Mouse (Mus musculus): ENCODE data around the gene Serpina6.
A peak's percentile ranks its signal among the peaks of the same experiment; 100 is the strongest.
"Not testable (repeated sequence)": the region's sequence is repeated elsewhere in the genome, so short reads cannot be mapped to it uniquely, and the experiment has no call there.

Gene Serpina6

DNA sequence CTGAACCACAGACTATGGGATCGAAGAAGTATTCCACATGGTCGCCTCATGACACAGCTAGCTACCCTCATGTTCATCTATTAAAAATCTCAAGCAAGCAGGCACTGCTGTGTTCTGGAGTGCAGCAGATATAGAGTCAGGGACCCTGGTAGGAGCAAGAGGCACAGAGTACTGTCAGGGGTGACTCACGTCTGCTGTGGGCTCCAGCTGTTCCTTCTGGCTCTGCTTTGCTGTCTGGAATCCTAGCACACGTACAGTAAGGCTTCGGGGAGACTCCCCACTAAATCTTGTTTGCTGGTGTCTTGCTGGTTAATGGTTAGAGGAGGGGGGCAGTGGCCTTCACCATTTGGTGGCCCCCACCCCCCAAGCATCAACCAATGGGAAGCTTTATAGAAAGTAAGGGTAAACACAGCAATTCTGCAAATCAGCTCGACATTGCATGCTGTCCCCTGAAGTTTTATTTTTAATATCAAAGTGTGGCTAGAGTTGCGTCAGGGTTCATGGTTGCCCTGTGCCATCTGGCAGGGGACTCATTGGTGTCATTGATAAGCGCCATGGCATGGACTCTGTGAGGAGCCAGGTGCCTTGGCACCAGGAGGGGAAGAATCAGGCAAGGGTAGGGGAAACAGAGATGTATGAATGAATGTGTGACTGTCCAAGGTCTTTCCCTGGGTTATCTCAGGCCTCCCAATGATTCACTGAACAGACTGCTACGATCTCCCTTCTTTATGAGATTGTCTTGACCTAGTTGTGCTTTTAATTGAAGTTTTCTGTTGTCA, at the start of gene Serpina6:
Gene Serpina6 (minus strand): TSS at position 365 of the 779 bp plus-strand sequence.
- no peak for DNase-seq (ENCODE audit: low read depth, low spot score)

DNA sequence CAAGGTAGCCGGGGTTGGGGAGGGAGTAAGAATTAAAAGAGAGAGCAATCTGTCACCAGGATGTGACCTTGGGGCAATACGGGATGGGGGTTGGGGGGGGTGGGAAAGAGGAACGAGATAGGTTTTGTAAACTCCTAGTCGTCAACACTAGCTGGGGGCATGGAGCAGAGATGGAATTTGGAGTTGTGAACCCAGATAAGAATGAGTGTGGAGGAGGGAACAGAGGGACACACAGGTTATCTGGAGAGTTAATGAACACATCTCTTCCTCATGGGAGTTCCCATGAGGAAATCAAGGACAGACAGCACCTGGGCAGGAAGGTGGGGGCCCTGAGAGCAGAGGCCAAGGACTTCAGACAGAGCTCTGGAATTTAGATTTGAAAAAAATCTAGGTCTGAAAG, 49.1 kb upstream of the Serpina6 start:
- no peak for DNase-seq (ENCODE audit: low read depth, low spot score)

DNA sequence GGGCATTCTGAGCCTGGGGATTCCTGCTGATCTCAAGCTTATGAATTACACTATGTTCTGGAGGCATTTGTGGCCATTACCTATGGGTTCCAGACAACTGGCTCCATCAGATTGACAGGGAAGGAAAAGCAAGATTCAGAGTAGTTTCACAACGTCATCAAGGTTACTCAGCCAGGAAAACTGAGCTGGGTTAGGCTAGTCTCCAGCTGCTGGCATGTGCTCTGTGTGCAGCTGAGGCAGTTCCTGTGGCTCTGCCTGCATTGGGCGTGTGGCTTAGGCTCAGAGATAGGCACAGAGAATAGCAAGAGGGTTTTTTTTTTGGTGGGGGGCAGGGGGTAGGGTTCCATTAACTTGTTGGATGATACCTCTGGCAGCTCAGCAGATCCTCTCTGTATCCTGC, 48.5 kb upstream of the Serpina6 start:
- no peak for DNase-seq (ENCODE audit: low read depth, low spot score)

DNA sequence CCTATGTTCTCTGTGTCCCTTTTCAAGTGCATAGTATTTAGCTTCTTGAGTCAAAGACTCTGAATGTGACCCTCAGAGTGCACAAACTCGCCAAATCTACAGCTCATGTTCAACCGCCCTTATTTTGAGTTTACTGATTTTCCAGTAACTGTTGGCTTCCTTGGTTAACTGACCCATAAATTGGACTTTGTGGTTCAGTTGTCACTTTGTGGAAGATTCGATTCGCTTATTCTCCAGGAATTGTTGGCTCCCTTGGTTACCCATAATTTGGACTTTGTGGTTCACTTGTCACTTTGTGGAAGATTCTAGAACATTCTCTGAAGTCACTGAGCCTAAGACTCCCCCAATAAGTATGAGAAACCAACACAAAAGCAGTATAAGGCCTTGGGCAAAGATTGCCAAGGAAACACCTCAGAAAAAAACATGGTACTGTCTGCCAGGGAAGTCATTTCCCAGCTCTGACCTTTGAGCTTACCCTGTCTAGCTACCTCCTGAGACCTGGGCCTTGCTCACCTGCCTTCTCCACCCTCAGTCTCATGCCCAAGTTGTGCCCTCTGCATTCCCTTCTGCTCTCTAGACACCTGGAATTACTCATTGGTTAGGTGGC, 43.2 kb upstream of the Serpina6 start:
- DNase-seq (ENCODE audit: low read depth, low spot score) = no peak

DNA sequence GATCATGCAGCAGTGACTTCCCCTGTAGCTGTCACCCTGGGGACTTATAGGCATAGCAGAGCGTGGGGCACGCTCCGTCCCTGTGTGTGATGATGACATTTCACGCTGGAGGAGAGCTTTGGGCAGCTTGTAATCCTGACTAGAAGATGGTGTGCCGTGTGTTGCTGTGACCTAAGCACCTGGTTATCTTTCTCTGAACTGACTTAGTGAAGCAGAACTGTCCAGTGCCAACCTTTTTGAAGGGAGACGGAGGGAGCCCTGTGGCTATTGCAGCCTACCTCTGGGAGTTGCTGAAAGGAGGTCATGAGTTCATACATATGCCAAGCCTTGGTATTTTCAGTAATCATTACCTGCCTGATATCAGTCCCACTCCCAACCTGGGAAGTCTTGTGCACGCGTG, 38.4 kb upstream of the Serpina6 start, which contains the start of gene Serpina1f:
Gene Serpina1f (minus strand): TSS at position 101 of the 400 bp plus-strand sequence.
- DNase-seq (ENCODE audit: low read depth, low spot score) = no peak

DNA sequence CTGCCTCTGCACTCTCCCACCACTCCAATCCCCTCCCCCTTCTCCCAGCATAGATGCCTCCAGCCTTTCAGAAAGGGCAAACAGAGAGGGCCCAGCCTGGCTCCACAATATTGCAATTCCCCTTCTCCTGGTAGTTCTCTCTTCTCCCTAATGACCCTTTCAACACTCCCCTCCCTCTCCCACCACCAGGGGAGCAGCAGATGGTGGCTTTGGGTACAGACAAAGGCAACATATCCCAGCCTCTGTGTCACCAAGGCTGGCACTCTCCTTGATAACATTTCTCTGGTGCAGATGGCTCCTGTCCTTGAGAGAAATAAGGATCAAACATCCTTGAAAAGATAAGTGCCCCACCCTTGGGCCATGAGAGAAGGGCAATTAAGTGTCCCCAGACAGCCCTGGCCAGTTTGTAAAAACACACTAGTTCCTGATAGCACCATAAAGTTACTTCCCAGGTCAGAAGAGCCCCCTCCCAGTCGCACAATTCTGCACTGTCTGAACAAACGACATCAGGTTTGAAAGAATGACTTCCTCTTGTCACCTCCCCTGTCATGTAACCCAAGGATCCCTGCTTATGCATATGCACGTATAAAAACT, 31.3 kb upstream of the Serpina6 start:
- no peak for DNase-seq (ENCODE audit: low read depth, low spot score)

DNA sequence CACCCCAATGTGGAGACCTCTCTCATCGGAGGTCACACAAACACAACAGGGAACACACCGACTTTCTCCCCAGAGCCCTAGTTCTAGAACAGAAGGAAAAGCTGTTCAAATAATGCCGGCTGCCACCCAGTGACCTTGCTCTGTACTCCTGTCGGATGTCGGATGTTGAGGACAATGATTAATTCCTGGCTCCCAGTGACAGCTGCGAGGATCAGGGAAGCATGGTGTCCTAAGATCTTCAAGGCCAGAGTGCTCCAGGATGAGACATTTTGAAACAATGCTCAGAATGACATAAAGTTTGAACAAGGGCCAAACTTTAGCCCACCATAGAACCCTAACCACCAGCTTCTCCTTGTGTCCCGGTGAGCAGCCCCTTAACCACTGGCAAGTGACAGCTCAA, 30.0 kb upstream of the Serpina6 start:
- DNase-seq (ENCODE audit: low read depth, low spot score) = no peak

DNA sequence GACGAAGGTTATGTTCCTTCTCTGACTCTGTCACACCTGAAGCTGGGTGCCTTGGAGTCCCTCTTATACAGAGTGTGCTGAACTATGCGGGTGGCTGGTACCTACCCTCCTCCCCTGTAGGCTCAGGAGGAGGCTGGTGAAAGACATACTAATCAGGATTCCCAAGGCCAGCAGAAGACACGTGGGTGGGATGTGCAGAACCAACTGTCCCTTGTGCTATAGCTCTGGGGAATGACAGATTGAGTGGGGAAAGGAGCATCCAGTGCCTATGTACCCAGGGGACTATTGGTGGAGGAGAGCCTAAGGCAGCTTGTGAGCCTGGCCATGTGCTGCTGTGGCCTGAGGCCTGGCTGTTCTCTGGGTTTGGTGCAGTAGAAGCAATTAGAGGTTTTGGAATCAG, 29.0 kb upstream of the Serpina6 start:
- DNase-seq (ENCODE audit: low read depth, low spot score) = no peak

DNA sequence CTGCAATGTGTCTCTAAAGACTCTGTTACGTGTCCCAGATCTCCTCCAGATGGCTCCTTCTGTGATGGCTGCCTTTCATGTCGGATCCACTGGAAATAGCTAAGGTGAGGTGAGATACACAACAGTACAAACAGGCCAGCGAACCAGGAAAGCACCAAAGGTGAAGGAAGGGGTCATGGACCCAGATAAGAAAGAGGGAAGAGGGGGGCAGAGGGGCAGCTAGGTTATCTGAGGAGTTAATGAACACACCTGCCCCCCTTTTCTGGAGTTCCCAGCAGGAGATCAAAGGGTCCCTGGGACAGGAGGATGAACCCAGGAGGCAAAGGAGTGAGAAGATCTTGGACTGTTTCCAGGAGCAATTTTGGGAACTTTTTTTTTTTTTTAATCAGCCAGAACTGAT, 28.4 kb upstream of the Serpina6 start:
- no peak for DNase-seq (ENCODE audit: low read depth, low spot score)

DNA sequence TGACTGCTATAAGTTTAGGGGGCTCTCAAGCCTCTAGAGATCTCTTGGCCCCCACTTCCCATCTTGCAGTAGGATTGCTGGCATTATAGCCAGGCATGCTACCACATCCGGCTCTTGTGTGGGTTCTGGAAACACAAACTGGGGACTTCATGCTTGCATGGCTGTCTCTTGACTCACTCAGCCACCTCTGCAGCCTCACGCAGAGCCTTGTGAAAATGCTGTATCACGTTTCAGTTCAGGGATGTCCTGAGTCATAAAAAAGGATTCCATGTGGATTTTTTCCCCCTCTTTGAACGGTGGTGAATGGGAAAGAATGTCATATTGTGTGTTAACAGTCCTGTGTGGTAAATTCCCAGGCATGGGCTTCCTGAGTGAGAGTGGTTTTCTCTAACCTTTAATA, 26.8 kb upstream of the Serpina6 start:
- no peak for DNase-seq (ENCODE audit: low read depth, low spot score)

DNA sequence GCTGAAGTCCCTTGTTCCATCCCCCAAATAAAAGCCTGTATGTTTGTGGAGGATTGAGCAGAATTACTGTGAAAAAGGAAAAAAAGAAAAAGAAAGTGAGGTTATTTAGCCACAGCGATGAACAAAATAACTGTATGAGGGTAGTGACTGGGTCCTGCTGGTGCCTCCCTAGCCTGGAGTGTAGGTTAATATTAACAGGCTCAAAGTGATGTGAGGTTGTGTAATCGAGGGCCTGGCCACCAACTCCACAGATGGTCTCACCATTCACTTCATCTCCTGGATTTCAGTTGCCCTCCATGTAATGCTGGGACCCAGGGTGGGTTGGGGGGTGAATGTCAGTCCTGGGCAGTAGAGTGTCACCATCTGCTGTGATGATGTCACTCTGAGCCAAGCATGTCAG, 24.7 kb upstream of the Serpina6 start:
- no peak for DNase-seq (ENCODE audit: low read depth, low spot score)

DNA sequence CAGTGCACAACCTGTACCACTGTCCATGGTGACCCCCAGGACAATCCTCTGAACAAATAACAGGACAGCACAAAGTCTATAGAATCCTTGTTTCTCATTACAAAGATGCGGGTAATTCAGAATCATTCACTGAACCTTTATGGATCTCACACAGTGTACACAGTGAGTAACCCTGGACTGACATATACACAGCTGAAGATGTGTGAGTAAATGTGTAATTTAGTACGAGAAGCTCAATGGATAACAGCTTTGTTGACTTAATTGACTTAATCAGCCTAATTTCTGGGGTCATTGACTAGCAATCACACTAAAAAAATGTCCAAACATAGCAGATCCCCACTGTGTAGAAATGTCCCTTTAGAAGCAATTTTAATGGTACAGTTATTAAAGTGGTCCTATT, 24.2 kb upstream of the Serpina6 start:
- DNase-seq (ENCODE audit: low read depth, low spot score) = no peak

DNA sequence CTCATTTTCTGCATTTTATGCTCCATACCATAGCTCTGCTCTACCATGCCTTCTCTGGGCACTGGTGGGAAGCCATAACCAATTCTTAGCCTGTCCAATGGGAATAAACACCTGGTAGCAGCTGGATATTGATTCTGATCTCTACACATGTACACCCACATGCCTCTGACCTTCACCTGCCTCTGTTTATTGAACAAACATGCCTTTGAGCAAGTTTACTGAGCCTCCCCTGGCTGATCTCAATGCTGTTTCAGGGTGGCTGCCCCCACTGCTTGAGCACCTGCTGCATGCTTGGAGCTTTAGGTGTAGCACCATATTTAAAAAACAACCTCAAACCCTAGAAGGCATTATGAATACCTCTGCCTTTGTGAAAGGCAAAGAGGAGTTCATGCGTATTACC, 22.8 kb upstream of the Serpina6 start:
- DNase-seq (ENCODE audit: low read depth, low spot score) = not testable (repeated sequence)

DNA sequence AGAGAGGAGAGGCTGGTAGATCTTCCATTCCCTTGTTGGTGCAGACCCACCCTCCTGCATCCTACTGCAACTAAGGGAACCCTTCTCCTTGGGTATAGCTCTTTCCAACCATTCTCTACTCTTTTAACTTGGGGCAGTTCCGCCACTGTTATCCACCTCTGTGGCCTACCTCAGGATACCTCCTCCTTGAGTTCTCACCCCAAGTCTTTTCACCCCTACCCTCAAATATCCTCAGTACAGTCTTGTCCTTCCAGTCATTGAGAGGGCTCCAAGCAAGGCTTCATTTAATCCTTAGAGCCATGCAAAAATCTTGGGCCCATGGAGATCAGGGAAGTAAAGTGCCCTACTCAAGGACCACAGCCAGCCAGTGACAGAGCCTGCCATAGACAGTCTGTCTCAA, 19.0 kb upstream of the Serpina6 start, which contains the start of gene Serpina16:
Gene Serpina16 (minus strand): TSS at position 101 of the 400 bp plus-strand sequence.
- no peak for DNase-seq (ENCODE audit: low read depth, low spot score)

DNA sequence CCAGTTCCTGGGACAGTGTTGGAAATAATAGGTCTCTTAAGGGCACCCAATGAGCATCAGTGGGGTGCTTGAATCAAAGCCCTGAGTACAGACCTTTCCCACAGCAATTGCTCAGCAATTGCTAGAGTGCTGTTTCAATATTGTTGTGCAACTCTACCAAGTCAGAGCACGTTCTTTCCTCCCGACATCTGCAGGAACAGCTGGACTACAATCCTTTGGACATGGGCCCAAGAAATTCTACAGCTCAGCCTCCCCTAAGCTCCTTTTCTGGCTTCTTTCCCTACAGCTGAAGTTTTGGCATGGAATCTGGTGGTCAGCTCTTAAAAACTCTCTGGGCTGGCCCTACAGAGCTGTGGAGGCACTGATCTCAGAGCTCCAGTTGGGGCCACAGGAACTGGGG, 16.2 kb upstream of the Serpina6 start:
- peak; percentile 72 for DNase-seq (ENCODE audit: low read depth, low spot score)

DNA sequence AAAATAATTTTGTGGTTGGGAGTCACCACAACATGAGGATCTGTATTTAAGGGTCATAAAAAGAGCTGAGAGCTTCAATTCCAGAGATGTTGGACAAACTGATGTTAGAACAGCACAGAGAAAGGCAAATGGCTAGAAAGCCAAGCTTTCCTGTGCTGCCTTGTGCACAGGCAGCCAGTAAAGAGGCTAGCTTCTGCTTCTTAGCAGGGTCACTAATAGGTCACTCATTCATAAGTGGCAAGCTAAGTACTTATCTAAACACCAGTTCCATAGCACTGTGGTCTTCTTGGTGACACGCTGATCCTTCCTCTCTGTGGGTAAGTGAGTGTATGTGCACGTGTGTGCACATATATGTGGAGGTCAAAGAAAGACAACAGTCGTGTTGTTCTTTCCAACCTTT, 14.5 kb upstream of the Serpina6 start:
- DNase-seq (ENCODE audit: low read depth, low spot score) = no peak

DNA sequence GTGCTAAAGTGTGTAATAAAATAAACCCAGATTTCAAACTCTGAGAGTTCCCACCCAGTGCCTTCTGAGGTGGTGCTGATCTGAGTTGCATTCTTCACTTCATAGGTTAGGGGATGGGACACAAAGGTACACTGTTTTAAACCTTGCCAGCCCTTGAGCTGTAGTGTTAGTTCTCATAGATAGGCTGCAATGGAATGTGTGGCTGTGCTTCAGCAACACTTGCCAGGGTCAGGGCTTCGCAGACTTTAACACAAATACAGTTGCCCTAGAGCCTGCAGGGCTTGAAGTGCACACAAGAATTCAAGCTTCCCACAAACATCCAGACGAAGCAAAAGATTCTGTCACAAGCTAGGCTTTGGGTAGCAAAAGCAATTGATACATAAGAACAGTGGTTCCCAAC, 14.0 kb upstream of the Serpina6 start:
- DNase-seq (ENCODE audit: low read depth, low spot score) = no peak

DNA sequence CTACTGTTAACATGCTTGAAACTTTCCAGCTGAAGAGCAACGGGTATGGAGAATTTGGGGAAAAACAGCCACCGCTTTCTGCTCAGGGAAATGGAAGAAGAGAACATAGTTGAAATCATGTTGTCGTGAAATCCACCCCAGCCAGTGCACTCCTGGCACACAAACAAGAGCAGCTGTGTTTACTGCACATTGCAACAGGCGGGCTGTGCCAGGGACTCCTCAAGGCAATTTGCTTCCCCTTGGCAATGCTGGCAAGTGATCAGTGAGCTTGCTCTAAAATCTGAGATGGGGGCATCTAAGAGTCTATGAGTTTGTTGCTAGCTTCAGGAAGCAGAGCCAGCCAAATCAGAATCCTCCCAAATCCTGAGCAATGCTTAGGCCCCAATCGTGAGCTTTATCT, 13.3 kb upstream of the Serpina6 start:
- DNase-seq (ENCODE audit: low read depth, low spot score) = peak; percentile 20

DNA sequence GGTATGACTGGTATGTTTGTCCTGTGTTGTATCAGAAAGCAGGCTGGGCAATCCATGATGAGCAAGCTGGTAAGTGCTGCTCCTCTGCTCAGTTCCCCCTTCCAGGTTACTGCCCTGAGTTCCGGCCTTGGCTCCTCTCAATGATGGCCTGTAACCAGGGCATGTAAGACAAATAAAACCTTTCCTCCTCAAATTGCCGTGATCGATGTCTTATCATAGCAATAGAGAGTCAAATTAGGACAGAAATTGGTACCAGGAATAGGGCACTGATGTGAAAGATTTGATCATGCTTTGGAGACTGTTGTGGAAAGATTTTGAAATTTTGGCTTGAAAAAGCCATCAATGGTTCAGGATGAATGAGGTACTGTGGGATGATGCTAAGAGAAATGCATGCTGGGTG, 8.3 kb upstream of the Serpina6 start:
- DNase-seq (ENCODE audit: low read depth, low spot score) = no peak

DNA sequence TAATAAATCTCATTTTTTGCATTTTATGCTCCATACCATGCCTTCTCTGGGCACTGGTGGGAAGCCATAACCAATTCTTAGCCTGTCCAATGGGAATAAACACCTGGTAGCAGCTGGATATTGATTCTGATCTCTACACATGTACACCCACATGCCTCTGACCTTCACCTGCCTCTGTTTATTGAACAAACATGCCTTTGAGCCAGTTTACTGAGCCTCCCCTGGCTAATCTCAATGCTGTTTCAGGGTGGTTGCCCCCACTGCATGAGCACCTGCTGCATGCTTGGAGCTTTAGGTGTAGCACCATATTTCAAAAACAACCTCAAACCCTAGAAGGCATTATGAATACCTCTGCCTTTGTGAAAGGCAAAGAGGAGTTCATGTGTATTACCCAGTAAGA, 5.0 kb upstream of the Serpina6 start:
- DNase-seq (ENCODE audit: low read depth, low spot score) = not testable (repeated sequence)

DNA sequence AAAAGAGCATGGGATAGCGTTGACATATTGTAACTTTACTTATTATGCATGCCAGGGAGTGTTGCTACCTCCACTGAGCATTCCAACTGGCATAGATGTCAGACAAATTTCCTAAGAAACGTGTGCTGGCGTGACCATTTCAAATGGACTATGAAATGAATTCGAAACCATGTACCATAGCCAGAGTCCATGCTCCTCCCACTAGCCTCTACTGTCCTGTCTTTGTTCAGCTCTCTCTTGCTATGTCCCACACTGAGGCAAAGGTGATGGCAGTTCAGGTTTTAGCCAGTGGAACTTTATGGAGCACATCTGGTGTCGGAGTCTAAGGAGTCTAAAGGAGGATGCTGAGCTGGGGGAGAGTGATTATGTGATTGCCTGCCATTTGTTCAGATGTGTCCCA, 3.1 kb upstream of the Serpina6 start:
- no peak for DNase-seq (ENCODE audit: low read depth, low spot score)

DNA sequence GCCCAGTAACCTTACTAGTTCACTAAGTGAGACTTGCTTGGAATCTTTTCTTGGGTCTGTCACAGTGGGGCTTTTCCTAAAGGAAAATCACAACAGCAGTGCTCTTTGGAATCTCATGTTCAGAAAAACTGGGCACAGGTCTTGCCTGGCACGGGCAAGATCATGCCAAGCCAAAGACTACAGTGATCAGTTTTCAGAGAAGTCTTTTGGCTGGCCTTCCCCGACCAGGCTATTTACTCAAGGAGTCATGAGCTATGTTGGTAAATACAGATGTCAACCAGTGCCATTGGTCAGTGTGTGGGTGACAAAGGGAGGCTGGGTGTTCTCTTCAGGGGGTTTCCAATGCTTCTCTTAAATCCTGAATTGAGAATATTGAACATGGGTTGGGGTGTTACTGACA, 2.2 kb upstream of the Serpina6 start:
- peak; percentile 2 for DNase-seq (ENCODE audit: low read depth, low spot score)

DNA sequence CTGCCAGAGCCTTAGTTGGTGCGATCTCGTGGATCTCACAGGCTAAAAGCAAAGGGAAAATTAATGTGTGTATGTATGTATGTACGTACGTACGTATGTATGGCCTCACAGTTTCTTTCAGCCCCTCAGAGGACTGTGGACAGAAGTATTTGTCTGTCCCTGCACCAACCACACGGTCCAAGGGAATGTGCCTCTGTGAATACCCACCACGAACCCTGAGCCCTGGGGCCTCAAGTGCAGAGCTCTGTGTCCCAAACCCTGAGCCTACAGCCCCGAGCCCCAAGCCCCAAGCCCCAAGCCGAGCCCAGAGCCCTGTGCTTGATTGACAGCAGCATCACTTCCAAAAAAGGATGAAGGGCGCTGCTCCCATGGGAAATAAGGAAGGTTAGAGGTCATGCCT, 979 bp upstream of the Serpina6 start:
- DNase-seq (ENCODE audit: low read depth, low spot score) = no peak

All from skeletal muscle tissue, adult 2 months (tissue).